Mouse (Mus musculus): ENCODE data around the gene Lrrd1. TPM values are rescaled to one million over a fixed set of nuclear protein-coding genes. Genes with fewer than 3 reads are reported as not detected.

Gene Lrrd1
- not detected for polyA plus RNA-seq (2017; shearing (Covaris generic))

DNA sequence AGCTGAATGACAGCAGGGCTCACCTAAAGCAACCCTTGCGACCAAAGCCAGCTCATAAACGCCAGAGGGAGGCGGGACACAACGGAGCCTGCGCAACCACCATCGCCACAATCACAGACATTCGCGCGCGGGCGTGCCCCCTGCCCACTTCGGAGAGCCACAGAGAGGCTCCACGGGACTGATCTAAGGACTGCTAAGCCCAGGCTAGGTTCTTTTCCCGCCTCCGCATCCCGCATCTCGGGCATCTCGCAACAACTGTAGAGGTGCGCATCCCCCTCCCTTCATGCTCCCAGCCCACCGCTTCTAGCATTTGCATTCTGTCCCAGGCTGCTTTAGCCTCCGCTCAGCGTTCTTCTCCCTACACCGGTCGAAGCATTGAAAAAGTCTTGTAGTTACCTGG is at the start of gene Lrrd1:
TSS of gene Lrrd1 (plus strand) at position 148 of the 400 bp plus-strand sequence.

GRCm38 (mm10) chr5:3802433-3803291 is 42.3 kb upstream of the Lrrd1 start, which contains the start of the genes Ankib1 and Krit1:
Gene Ankib1 (minus strand): TSS chr5:3802925.
Gene Krit1 (plus strand): TSS chr5:3803184.

DNA sequence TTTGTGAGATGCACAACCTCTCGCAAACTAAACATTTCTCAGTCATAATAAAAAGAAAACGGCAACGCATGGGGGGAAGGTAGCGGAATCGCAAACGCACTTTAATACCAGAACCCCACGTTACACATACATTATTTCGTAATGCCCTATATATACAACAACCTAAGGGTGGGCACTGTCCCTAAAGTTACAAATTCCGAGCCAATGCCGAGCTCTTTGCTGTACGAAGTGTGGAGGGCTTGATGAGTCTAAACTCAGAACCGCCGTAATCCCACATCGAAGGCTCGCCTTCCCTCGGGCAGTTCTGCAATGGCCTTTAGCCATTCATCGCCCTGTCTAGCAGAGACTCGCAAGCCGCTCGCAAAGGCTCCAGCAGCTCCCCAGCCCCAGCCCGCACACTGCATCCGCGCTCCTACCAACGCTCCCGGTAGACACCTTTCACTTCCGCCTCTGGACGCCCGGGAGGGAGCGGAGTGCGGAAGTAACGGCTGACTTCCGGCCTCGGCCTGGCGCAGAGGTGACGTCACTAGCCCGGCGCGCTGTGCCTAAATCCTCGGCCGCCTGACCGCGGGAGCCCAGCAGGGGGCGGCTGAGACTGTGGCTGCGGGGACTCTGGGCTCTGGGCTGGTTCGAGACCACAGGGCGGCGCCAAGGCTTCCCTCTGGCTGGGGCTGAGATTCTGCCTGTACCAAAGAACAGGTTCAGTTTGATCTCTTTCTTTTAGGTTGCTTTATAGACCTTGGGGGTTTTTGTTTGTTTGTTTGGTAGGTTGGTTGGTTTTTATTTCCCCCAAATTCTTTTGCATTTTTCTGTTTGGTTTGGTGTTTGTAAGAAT is 48.7 kb downstream of the Lrrd1 start, which contains the start of gene Mterf1a:
TSS of gene Mterf1a (minus strand) at position 475 of the 835 bp plus-strand sequence.

Other genes with a start within 250 kb of the Lrrd1 start
- gene Pex1, start 249.1 kb upstream of the Lrrd1 start, polyA plus RNA-seq (2017; shearing (Covaris generic)): 8.3 TPM
- gene Rbm48, start 248.6 kb upstream of the Lrrd1 start, polyA plus RNA-seq (2017; shearing (Covaris generic)): 29.9 TPM
- gene Tmbim7, start 194.0 kb upstream of the Lrrd1 start, polyA plus RNA-seq (2017; shearing (Covaris generic)): not detected
- gene Gatad1, start 188.0 kb upstream of the Lrrd1 start, polyA plus RNA-seq (2017; shearing (Covaris generic)): 13.9 TPM
- gene Ankib1, start 42.2 kb upstream of the Lrrd1 start, polyA plus RNA-seq (2017; shearing (Covaris generic)): 59.9 TPM
- gene Krit1, start 42.0 kb upstream of the Lrrd1 start, polyA plus RNA-seq (2017; shearing (Covaris generic)): 70.5 TPM
- gene Mterf1a, start 48.8 kb downstream of the Lrrd1 start, polyA plus RNA-seq (2017; shearing (Covaris generic)): 5.6 TPM
- 118 TPM for gene Akap9, start 82.9 kb downstream of the Lrrd1 start, polyA plus RNA-seq (2017; shearing (Covaris generic))

Data from effector memory CD4-positive, alpha-beta T cell, adult 5 months (primary cell).